Mouse (Mus musculus) urinary bladder, postnatal 10 days (tissue): Measurements from ENCODE around the gene Cmtm8.

ENCODE experiments used
- DNase-seq: peaks from one replicate; pipeline ENCODE4 v3.0.0; 2022; ENCODE audit warnings: low spot score

Gene Cmtm8

GRCm38 (mm10) chr9:114844017-114844662, at the start of gene Cmtm8:
TSS of gene Cmtm8 (minus strand) at chr9:114844156.
- DNase-seq: no peak

- DNase-seq: no peak
Observed at GRCm38 (mm10) chr9:114892974-114893373, 49.0 kb upstream of the Cmtm8 start.

- DNase-seq: no peak
Observed at GRCm38 (mm10) chr9:114890377-114890776, 46.4 kb upstream of the Cmtm8 start.

GRCm38 (mm10) chr9:114888856-114889407, 45.0 kb upstream of the Cmtm8 start:
- no peak for DNase-seq

DNA sequence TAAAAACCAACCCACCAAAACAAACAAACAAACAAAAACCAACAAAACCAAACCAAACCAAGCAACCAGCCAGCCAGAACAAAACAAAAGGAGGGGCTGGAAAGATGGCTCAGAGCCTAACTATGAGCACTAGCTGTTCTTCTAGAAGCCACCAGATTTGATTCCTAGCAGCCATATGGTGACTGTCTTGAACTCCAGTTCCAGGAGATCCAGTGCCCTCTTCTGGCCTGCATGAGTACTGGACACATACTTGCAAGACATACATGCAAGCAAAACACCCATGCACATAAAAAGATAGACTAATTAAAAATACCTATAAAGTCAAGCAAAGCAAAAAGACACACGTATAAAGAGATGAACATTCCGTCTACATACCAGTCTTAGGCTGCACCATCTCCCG, 43.7 kb upstream of the Cmtm8 start:
- no peak for DNase-seq

DNA sequence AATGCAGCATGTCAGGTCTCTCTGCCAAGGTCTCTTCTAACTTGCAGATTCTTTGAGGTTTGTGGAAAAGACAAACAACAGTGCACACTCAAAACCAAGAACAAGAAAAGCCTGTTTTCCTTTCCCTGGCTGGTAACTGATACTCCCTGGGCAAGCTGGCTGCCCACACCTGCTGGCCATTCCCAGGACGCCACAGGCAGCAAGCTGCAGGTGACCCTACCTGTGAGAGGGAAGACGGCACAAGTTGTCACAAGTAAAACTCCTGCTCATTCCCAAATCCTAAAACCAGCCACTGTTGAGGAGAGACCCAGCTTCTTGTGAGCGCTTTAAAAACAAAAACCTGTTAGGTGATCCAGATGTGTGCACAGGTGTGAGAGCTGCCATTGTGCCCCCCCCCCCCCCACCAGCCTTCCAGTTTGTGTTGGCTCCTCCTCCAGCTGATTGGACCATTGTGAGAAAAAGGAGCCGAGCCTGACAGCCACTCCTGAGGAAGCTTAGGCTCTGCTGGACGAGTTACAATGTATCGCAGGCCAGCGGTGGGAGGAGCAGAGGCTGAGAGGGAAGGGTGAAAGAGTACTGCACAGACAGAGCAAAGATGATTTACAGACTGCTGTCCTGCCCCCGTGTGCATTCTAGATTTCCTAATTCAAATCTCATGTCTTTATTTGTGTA, 42.2 kb upstream of the Cmtm8 start:
- DNase-seq: no peak

DNA sequence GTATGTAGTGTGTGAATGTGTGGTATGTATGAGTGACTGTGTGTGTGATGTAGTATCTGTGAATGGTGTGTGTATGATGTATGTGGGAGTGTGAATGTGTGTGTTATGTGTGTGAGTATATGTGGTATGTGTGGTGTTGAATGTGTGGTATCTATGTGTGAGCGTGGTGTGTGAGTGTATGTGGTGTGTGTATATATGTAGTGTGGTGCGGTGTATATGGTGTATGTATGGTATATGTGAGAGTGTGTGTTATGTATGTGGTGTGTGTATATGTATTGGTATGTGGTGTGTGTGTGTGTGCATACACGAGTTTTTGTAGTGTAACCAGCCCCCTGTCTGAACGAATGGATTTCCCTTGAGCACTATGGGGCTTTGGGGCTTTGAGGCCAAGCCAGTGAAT, 41.6 kb upstream of the Cmtm8 start:
- DNase-seq: no peak

DNA sequence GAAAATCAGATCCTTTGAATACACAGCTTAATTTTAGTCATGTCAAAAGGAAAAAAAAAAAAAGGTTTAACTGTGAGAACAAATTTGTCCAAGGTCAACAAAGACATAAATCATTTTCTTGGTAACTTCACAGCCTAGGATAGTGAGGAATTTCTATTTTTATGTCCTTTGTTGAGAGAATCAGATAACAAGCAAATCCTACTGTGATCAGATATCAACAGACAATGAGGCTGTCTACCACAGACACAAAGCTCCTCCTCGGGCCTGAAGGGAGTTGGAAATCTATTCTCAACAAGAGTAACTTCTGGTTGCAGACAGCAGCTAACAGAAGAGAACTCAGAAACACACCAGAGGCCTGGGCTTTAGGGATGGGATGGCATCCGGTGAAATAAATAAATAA, 38.0 kb upstream of the Cmtm8 start:
- no peak for DNase-seq

DNA sequence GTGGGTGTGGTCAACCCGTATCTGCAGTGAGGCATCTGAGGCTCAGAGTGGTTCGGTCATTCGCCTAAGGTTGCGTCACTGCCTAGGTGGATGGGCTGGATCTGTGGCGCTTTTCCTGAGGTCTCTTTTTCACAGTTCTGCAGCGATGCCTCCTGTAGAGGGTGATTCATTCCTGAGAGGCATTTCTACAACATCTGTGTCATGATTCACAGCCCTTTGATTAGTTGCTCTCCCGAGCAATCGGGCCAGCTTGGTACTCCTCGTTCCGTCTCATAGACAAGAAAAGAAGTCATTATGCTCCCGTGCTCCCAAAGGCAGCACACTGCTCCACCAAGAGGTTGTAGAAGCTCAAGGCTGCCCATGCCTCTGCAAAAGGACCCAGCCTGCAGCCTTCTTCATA, 11.4 kb upstream of the Cmtm8 start:
- DNase-seq: no peak

GRCm38 (mm10) chr9:114854686-114855085, 10.7 kb upstream of the Cmtm8 start:
- DNase-seq: no peak

DNA sequence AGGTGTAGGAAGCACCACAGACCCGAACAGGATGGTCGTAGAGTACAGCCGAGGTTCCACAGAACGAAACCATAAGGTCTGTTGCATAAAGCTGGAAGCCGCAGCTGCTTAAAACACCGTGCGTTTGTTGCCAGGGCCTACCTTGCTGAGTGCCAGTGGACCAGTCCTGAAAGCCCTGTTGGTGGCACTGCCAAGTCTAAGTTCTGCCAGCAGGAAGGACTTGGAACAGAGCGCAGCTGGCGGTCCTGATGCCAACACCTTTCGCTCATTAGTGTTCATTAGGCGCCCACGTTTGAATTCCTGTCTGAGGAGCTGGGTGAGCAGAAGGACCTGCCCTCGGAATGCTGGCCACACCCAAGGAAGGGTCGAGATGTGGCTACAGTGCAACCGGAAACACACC, 9.4 kb upstream of the Cmtm8 start:
- no peak for DNase-seq

DNA sequence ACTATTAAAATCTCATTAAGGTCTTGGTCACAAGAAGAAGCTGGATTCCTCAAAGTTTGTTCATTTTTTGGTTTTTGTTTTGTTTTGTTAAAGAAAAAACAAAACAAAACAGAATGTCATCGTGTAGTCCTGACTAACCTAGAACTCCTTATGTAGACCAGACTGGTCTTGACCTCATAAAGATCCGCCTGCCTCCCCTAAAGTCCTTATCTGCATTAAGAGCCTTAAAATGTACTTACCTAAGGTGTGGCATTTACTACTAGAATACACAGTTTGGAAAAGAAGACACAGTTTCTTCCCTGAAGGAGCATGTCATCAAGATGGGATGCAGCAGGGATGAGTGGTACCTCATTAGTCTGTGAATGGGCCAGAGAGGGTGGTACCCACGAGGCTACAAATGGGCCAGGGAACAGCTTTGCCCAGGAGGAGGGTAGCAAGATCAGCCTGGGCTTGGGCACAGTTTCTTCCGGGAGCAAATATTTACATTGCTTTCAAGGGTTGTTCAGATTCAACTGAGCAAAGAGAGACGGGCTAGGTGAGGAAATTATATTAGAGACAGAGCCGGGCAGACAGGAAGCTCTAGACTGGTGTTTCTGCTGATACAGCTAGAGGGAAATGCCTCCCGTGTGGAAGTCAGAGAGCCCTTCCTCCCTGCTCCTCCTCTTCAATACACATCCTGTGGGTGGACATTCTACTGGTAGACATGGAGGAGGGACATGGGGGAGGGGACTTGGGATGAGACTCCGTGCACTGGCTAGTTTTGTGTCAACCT, 7.6 kb upstream of the Cmtm8 start:
- DNase-seq: no peak

DNA sequence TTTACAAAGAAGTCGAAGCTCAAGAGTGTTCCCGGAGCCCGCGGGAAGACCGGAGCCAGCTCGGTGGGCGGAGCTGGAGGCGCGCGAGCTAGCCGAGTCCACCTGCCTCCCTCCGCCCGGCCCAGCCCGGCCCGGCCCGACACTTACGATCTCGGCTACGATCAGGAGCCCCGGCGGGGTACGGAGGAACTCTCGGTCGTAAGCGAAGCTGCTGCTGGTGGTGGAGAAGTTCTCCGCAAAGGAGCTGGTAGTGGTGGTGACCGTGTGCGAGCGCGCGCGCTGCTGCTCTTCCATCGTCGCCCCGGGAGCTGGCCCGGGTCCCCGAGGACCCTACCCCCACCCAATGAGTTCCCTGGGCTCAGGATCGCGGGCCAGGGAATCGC, 331 bp downstream of the Cmtm8 start:
- DNase-seq: no peak

GRCm38 (mm10) chr9:114842886-114843285, 1.1 kb downstream of the Cmtm8 start:
- no peak for DNase-seq

GRCm38 (mm10) chr9:114842269-114842668, 1.7 kb downstream of the Cmtm8 start:
- DNase-seq: no peak

GRCm38 (mm10) chr9:114838870-114839269, 5.1 kb downstream of the Cmtm8 start:
- DNase-seq: no peak

DNA sequence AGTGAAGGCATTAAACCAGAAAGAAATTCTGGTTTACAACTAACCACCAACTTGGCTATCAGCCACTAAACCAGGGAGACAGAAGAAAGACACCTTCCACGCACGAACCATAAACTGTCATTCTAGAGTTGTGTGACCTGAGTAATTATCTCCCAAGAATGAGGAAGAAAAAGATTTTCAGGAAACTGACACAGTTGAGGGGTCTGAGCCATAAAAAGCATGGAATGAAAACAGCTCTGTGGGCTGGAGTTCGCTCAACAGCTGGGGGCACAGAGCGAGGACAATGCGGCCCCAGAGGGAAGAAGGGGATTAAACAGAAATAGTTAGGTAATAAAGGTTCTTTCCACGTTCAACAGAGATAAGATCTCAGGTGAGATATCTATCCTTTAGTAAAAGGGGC, 12.4 kb downstream of the Cmtm8 start:
- DNase-seq: no peak

- no peak for DNase-seq
Observed at GRCm38 (mm10) chr9:114830351-114830750, 13.6 kb downstream of the Cmtm8 start.

DNA sequence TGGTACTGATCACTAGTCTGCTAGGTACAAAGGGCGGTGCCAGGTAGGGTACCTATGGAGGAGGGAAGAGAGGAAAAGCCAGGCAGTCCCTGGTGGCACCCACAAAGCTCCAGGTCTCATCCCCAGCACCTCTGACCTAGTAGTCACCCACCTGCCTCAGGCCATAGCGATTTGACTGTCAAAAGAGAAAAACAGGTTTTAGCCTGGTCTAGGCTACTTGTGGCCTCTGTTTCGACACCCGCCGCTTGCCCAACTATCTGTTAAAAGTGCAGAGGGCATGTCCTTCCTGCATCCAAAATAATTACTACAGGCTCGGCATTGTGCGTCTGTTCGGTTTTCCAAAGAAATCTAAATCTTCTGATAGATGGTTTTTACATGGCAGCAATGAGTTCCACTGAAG, 14.3 kb downstream of the Cmtm8 start:
- no peak for DNase-seq

- DNase-seq: no peak
Observed at GRCm38 (mm10) chr9:114828377-114828776, 15.6 kb downstream of the Cmtm8 start.

DNA sequence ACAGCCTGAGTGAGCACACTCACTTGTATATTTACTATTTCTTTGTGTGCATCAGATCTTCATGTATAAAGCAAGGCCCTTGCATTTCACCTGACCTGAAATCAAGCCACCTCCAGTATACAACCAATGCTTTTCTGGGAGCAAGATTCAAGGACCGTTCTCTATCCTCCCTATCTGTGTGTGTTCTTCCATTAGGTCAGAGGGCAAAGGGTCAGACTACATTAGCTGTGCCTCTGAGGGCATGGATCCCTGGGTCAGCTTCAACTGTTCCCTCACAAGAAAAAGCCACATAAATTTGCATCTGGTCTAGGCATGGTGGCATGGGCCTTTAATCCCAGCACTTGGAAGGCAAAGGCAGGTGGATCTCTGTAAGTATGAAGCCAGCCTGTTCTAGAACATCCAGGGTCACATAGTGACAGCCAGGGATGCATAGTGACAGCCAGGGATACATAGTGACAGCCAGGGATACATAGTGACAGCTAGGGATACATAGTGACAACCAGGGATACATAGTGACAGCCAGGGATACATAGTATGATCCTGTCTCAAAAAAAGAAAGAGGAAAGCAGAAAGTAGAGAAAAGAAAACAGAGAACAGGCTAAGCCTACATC, 16.6 kb downstream of the Cmtm8 start:
- DNase-seq: no peak

DNA sequence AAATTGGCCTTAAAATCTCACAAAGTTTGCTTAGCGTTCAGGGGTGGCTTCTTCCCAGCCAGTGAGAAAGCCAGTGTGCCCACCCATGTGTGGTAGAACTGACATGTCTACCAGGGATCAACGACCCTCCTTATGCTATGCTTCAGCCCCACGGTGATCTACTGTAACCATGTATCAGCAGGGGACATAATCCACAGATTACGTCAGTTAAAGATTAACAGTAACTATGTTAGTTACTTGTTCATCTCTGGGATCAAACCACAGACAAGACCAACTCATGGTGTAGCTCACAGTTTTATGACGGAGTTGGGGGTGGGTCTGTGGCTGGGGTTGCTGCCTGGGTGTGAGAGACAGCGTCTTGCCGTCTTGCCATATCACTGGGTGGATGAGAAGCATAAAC, 19.8 kb downstream of the Cmtm8 start:
- DNase-seq: no peak
